Mouse (Mus musculus) kidney, adult 2 months (tissue): ENCODE results near the gene Grid2.

Experiments
- CTCF ChIP-seq: fragments of 200-500 bp; conservative IDR thresholded peaks from 2 replicates; pipeline ENCODE4 v1.5.1; 2011; ENCODE audit warnings: low read depth, mild to moderate bottlenecking, control low read depth, low read length, moderate library complexity, mixed read lengths; ENCODE audit not compliant: insufficient read depth, insufficient read length
- POLR2A ChIP-seq: fragments of 200-500 bp; IDR thresholded peaks from one replicate; pipeline ENCODE4 v1.6.1; 2011; ENCODE audit warnings: low read depth, low read length, control low read depth

DNA sequence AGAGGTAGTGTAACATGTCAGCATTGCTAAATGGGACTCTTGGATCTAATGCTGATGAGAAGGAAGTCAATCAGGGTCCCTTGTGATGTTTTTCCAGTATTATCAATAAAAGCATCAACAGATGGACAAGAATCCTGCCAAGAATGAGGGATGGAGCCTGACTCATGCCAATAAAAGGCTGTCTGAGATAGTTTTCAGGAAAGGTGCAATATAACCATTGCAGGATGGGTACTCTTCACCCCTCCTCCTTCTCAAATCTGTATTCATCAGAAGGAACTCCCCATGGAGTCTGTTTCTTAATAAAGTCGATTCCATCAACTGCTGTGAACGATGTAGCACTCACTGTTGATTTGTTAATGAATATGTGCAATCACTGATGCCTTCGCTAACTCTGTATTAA lies 403.7 kb downstream of the Grid2 start:
- TF ChIP-seq CTCF, result no peak
- TF ChIP-seq POLR2A, result no peak
